Comparison of ENCODE assay signal across 7 mouse cellular contexts in the genomic region with DNA sequence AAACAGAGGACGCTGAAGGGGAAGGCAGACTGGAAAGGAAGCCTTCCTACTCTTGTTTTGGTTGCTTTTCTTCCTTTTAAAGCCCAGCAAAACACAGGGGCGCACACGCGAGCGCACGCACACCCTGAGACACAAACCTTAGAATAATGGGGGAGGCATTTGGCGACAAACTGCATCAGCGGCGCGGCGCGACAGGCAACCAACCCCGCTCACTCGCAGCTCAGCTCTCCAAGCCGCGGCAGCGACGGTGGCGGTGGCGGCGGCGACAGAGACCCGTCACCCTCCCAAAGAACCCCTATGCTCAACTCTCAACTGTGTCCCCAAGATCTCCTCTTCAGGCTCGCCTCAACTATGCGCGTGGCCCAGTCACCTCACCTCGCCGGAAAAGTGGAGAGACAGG. TPM values are rescaled to one million over a fixed set of nuclear protein-coding genes. Genes with fewer than 3 reads are reported as not detected.
DNase-seq lines count a peak whose midpoint lies in the region; ATAC-seq lines count a peak whose summit lies in the region.

No protein-coding gene starts in this region.

- peak overlapping the region; percentile 99 for H3K4me2 ChIP-seq in lung, embryonic 15.5 days
- peak overlapping the region; percentile 96 for H3K4me2 ChIP-seq in heart, embryonic 13.5 days
- peak overlapping the region; percentile 38 for H3K4me2 ChIP-seq in liver, embryonic 13.5 days

- H3K27ac ChIP-seq in lung, embryonic 15.5 days, result no peak overlapping the region
- no peak overlapping the region; the same call in 1 of the 2 replicates for H3K27ac ChIP-seq in heart, embryonic 13.5 days (replicated peaks)
- H3K27ac ChIP-seq in liver, embryonic 13.5 days, result no peak overlapping the region

- H3K27me3 ChIP-seq in lung, embryonic 15.5 days, result peaks cover 80% of the 10 kb centered on the region
- H3K27me3 ChIP-seq in heart, embryonic 13.5 days (replicated peaks), result peaks cover 88% of the 10 kb centered on the region
- H3K27me3 ChIP-seq in liver, embryonic 13.5 days, result peaks cover 87% of the 10 kb centered on the region

- under 1% methylated on average over 28 of the region's 28 CpGs for WGBS in lung, embryonic 15.5 days
- WGBS in heart, embryonic 13.5 days, result 1% methylated on average over 28 of the region's 28 CpGs
- WGBS in liver, embryonic 13.5 days (ENCODE audit: insufficient replicate concordance), result 1% methylated on average over 28 of the region's 28 CpGs

- peak overlapping the region; percentile 60 for H3K4me3 ChIP-seq in lung, embryonic 15.5 days
- peak overlapping the region; percentile 64 for H3K4me3 ChIP-seq in heart, embryonic 13.5 days
- 0 out of 2 replicates have a peak overlapping the region, but pooled peaks have one; percentile 43 for H3K4me3 ChIP-seq in liver, embryonic 13.5 days (replicated peaks)

- no peaks in the 10 kb centered on the region for H3K9me3 ChIP-seq in lung, embryonic 15.5 days
- H3K9me3 ChIP-seq in heart, embryonic 13.5 days, result no peaks in the 10 kb centered on the region
- no peaks in the 10 kb centered on the region for H3K9me3 ChIP-seq in liver, embryonic 13.5 days (replicated peaks)

- no peaks in the 10 kb centered on the region for H3K36me3 ChIP-seq in lung, embryonic 15.5 days
- H3K36me3 ChIP-seq in heart, embryonic 13.5 days, result no peaks in the 10 kb centered on the region
- H3K36me3 ChIP-seq in liver, embryonic 13.5 days, result no peaks in the 10 kb centered on the region

- ATAC-seq in lung, embryonic 15.5 days (ENCODE audit: borderline replicate concordance, extremely low read depth, low FRiP score, low TSS enrichment), result no peak
- no peak for ATAC-seq in heart, embryonic 13.5 days (ENCODE audit: extremely low read depth, insufficient number of reproducible peaks, low FRiP score, low TSS enrichment)
- ATAC-seq in liver, embryonic 13.5 days (ENCODE audit: low read depth), result no peak
- no peak for ATAC-seq in megakaryocyte, adult 5-6 weeks (ENCODE audit: poor library complexity, severe bottlenecking)

- H3K4me1 ChIP-seq in lung, embryonic 15.5 days, result peaks cover 41% of the 10 kb centered on the region
- H3K4me1 ChIP-seq in heart, embryonic 13.5 days, result peaks cover 33% of the 10 kb centered on the region
- no peaks in the 10 kb centered on the region for H3K4me1 ChIP-seq in liver, embryonic 13.5 days (replicated peaks)

- no peak for DNase-seq in lung, postnatal 36 days
- DNase-seq in embryo, embryonic 10.5 days (ENCODE audit: low spot score), result peak; percentile 52
- DNase-seq in liver, embryonic 13.5 days, result no peak
- DNase-seq in frontal cortex, postnatal 25 days (ENCODE audit: low spot score in 2 of 2), result no peak

- peak overlapping the region; percentile 42 for H3K9ac ChIP-seq in lung, embryonic 15.5 days
- H3K9ac ChIP-seq in heart, embryonic 13.5 days, result peak overlapping the region; percentile 78
- no peak overlapping the region for H3K9ac ChIP-seq in liver, embryonic 13.5 days

RNA-seq across cellular contexts. Expression of gene Zfp536, which starts 4.4 kb away (rescaled TPM):
- polyA plus RNA-seq in lung, embryonic 15.5 days (2015; fragmentation: Nextera tagmentation; extraction: Ambion mirVana), result 9.4 and 10.7 TPM in 2 replicates
- polyA plus RNA-seq in heart, embryonic 13.5 days (2015; fragmentation: Nextera tagmentation; extraction: Ambion mirVana), result 4.3 and 5.0 TPM in 2 replicates
- 0.09 and 0.10 TPM in 2 replicates for polyA plus RNA-seq in liver, embryonic 13.5 days (2015; fragmentation: Nextera tagmentation; extraction: Ambion mirVana)
- total RNA-seq in megakaryocyte, adult 5-6 weeks (2015), result 0.13 TPM in 1 of 2 replicates, not detected in the other
- total RNA-seq in megakaryocyte, adult 5-6 weeks (2017), result 0.33 TPM in 1 of 2 replicates, not detected in the other

Comparison
In these comparisons a context has a peak if more than half of its experiments do, and no peak if none do; other contexts are left out.
1. H3K4me2 ChIP-seq: peak in every context shown above with its lines; median percentile 99 in lung, embryonic 15.5 days; 96 in heart, embryonic 13.5 days; 38 in liver, embryonic 13.5 days.